Mouse (Mus musculus) embryonic facial prominence, embryonic 13.5 days (tissue): Measurements from ENCODE around the gene Gkap1. TPM values are rescaled to one million over a fixed set of nuclear protein-coding genes. Genes with fewer than 3 reads are reported as not detected.

ENCODE experiments used
- ATAC-seq: fragments of 200-750 bp; cut with Nextera tagmentation; 2 replicates; pipeline ENCODE4 v1.8.0; 2017; ENCODE audit warnings: low read depth; ENCODE audit not compliant: insufficient number of reproducible peaks, insufficient read depth, low FRiP score, low TSS enrichment
- H3K27ac ChIP-seq: fragments of 300-500 bp; sonication (generic); 2 replicates; pipeline ENCODE4 v1.5.1; 2015; ENCODE audit warnings: moderate library complexity, mild to moderate bottlenecking, inconsistent platforms
- H3K27me3 ChIP-seq: fragments of 300-500 bp; sonication (generic); 2 replicates; pipeline ENCODE4 v1.6.1; 2015; ENCODE audit warnings: mild to moderate bottlenecking, inconsistent platforms
- H3K36me3 ChIP-seq: fragments of 300-500 bp; sonication (generic); 2 replicates; pipeline ENCODE4 v1.6.1; 2015; ENCODE audit warnings: mild to moderate bottlenecking, inconsistent platforms
- H3K4me1 ChIP-seq: fragments of 300-500 bp; sonication (generic); 2 replicates; pipeline ENCODE4 v1.6.1; 2015; ENCODE audit warnings: inconsistent platforms
- H3K4me2 ChIP-seq: fragments of 300-500 bp; sonication (generic); 2 replicates; pipeline ENCODE4 v1.6.1; 2015; ENCODE audit warnings: moderate library complexity, mild to moderate bottlenecking, inconsistent platforms
- H3K4me3 ChIP-seq: fragments of 300-500 bp; sonication (generic); 2 replicates; pipeline ENCODE4 v1.5.1; 2015; ENCODE audit warnings: mild to moderate bottlenecking, inconsistent platforms
- H3K9ac ChIP-seq: fragments of 300-500 bp; sonication (generic); 2 replicates; pipeline ENCODE4 v1.6.1; 2015; ENCODE audit warnings: mild to moderate bottlenecking, inconsistent platforms
- H3K9me3 ChIP-seq: fragments of 300-500 bp; sonication (generic); 2 replicates; pipeline ENCODE4 v1.6.1; 2016; ENCODE audit warnings: inconsistent platforms
- WGBS: fragments of 180-500 bp; shearing (Covaris S2); methylation state at CpG from one replicate; pipeline ENCODE4 v1.1.7; 2015; ENCODE audit warnings: mixed read lengths; 5-methylcytosine and 5-hydroxymethylcytosine counted together
- polyA plus RNA-seq: library from polyadenylated mRNA; unstranded; fragments of >200 nt; fragmentation: Nextera tagmentation; extraction: Ambion mirVana; gene quantifications from 2 replicates; pipeline ENCODE4 v1.2.1, GENCODE M21; 2015

The Gkap1 gene
- polyA plus RNA-seq, 1 experiment from 2014 or later = 24.2 TPM

GRCm38 (mm10) chr13:58292811-58293210 is 17.3 kb upstream of the Gkap1 start:
- H3K9me3 ChIP-seq = no peaks in the 10 kb centered on the region

DNA sequence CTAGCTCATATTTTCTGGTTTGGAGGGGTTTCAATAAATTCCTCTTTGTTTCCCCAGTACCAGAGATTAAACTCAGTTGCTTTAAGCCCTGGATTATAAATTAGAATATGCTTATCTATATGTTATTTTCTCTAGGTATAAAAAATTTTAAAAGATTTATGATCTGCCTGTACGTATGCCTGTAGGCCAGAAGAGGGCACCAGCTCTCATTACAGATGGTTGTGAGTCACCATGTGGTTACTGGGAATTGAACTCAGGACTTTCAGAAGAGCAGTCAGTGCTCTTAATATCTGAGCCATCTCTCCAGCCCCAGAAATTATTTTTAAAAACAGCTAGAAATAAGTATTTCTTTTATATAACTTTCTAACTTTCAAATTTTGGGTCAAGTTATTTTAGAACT is 13.8 kb upstream of the Gkap1 start:
- H3K4me1 ChIP-seq = 0 out of 2 replicates have a peak, but pooled peaks cover 3% of the 10 kb centered on the region
- no peaks in the 10 kb centered on the region for H3K27me3 ChIP-seq
- no peaks in the 10 kb centered on the region for H3K36me3 ChIP-seq
- H3K9me3 ChIP-seq = no peaks in the 10 kb centered on the region
- H3K27ac ChIP-seq = no peak overlapping the region
- no peak overlapping the region for H3K9ac ChIP-seq
- no peak for ATAC-seq
- 82% methylated on average over 1 of the region's 1 CpGs for WGBS
- no peak overlapping the region for H3K4me3 ChIP-seq
- no peak overlapping the region for H3K4me2 ChIP-seq

More at GRCm38 (mm10) chr13:58292811-58293210, 17.3 kb upstream of the Gkap1 start:
- Histone ChIP-seq H3K36me3 (no peaks in the 10 kb centered on the region), H3K9ac (no peak overlapping the region), H3K27me3 (no peaks in the 10 kb centered on the region), H3K4me1 (0 out of 2 replicates have a peak, but pooled peaks cover 3% of the 10 kb centered on the region), H3K4me2 (no peak overlapping the region), H3K27ac (no peak overlapping the region), H3K4me3 (no peak overlapping the region)
- 11% methylated on average over 5 of the region's 5 CpGs for WGBS
- ATAC-seq = no peak

DNA sequence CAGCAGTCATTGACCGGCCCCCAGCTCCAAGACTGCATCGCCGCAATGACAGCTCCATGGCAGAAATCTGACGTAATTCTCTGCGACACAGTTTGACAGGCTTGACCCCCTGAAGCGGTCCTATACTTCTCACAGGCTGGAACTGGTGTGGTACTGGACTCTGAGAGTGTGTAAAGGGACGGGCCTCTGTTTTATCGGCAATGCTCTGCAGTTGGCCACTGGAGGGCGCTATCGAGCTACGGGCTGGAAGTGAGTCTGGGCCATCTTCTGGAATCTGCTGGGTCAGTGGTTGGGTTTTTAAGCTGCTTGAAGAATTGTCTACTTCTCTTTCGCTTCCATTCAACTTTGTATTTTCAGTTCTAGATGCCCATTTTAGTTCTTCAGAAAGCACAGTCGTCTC is 12.3 kb upstream of the Gkap1 start:
- WGBS = 11% methylated on average over 13 of the region's 13 CpGs
- no peak overlapping the region for H3K27ac ChIP-seq
- no peaks in the 10 kb centered on the region for H3K36me3 ChIP-seq
- H3K9ac ChIP-seq = no peak overlapping the region
- H3K9me3 ChIP-seq = no peaks in the 10 kb centered on the region
- 0 out of 2 replicates have a peak, but pooled peaks cover 2% of the 10 kb centered on the region for H3K4me1 ChIP-seq
- no peak overlapping the region for H3K4me3 ChIP-seq
- H3K27me3 ChIP-seq = no peaks in the 10 kb centered on the region
- ATAC-seq = no peak
- H3K4me2 ChIP-seq = peak overlapping the region; percentile 20; the same call in 1 of the 2 replicates

GRCm38 (mm10) chr13:58283466-58283865 is 8.0 kb upstream of the Gkap1 start:
- Histone ChIP-seq H3K27me3 (no peaks in the 10 kb centered on the region), H3K9me3 (no peaks in the 10 kb centered on the region), H3K27ac (no peak overlapping the region), H3K9ac (no peak overlapping the region), H3K4me1 (no peaks in the 10 kb centered on the region), H3K4me3 (no peak overlapping the region), H3K36me3 (no peaks in the 10 kb centered on the region), H3K4me2 (no peak overlapping the region)
- 61% methylated on average over 4 of the region's 4 CpGs for WGBS
- no peak for ATAC-seq

DNA sequence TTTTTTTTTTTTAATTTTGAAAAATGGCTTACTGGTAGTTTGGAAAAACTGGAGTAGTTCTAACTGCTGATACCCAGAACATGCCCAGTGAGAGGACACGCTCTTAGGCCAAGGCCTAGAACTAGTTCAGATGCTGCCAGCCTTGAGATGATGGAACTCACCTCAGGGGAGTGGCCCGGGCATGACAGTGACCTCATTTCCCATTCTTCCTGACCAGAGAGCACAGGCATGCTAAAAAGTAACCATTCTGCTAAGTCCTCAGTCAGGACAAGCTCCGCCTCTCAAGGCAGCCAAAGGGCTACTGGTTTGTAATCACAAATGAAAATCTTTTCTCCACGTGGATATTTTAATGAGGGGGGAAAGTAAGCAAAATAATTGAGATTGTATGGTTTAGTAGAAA is 6.4 kb upstream of the Gkap1 start:
- no peak overlapping the region for H3K27ac ChIP-seq
- no peaks in the 10 kb centered on the region for H3K9me3 ChIP-seq
- 67% methylated on average over 4 of the region's 4 CpGs for WGBS
- H3K27me3 ChIP-seq = no peaks in the 10 kb centered on the region
- no peak for ATAC-seq
- H3K4me2 ChIP-seq = no peak overlapping the region
- no peak overlapping the region for H3K4me3 ChIP-seq
- H3K4me1 ChIP-seq = no peaks in the 10 kb centered on the region
- H3K36me3 ChIP-seq = no peaks in the 10 kb centered on the region
- no peak overlapping the region for H3K9ac ChIP-seq

DNA sequence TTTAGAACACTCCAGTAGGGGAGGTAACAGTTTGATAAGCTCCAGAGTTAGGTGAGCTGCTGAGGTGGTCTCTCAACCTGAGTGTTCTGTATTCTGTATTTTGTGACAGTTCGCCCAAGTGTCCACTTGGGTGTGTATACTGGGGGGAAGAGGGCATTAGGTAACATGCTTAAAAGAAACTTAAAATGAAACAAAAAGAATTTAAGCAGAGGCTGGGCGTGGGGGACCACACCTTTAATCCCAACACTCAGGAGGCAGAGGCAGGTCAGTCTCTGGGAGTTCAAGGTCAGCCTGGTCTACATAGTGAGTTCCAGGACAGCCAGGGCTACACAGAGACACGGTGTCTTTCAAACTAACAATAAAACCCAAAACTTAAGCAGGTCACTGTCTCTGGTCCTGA is 5.0 kb upstream of the Gkap1 start:
- no peak overlapping the region for H3K4me3 ChIP-seq
- H3K9me3 ChIP-seq = no peaks in the 10 kb centered on the region
- no peak overlapping the region for H3K4me2 ChIP-seq
- H3K27ac ChIP-seq = no peak overlapping the region
- no peak for ATAC-seq
- H3K9ac ChIP-seq = no peak overlapping the region
- H3K27me3 ChIP-seq = peaks cover 11% of the 10 kb centered on the region
- H3K4me1 ChIP-seq = no peaks in the 10 kb centered on the region
- 80% methylated on average over 3 of the region's 3 CpGs for WGBS
- H3K36me3 ChIP-seq = no peaks in the 10 kb centered on the region

DNA sequence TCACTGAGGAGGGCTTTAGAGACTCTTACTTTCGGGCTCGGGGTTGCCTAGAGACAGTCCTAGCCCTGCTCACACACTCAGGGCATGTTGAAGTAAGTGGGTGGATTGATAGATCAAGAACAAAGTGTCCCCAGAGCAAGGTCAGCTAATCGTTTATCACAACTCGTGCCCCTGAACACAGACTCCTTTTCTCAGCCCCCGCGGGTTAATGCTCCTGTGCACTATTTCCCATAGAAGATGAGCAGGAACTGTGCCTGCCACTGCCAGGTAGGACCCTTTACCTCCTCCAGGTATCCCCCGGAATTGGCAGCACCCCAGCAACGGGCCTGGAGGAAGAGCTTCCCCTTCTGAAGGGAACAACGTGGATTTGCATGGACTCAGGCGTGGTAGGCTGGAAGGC is 757 bp upstream of the Gkap1 start:
- 81% methylated on average over 10 of the region's 10 CpGs for WGBS
- no peak overlapping the region for H3K4me3 ChIP-seq
- H3K27me3 ChIP-seq = peaks cover 19% of the 10 kb centered on the region
- H3K4me1 ChIP-seq = peaks cover 14% of the 10 kb centered on the region
- ATAC-seq = no peak
- no peak overlapping the region for H3K27ac ChIP-seq
- no peak overlapping the region for H3K4me2 ChIP-seq
- H3K9me3 ChIP-seq = no peaks in the 10 kb centered on the region
- H3K36me3 ChIP-seq = no peaks in the 10 kb centered on the region
- H3K9ac ChIP-seq = no peak overlapping the region

- 24% methylated on average over 9 of the region's 9 CpGs for WGBS
- no peak overlapping the region for H3K27ac ChIP-seq
- peak overlapping the region; percentile 88 for H3K4me3 ChIP-seq
- H3K9ac ChIP-seq = peak overlapping the region; percentile 84
- H3K27me3 ChIP-seq = peaks cover 19% of the 10 kb centered on the region
- H3K36me3 ChIP-seq = no peaks in the 10 kb centered on the region
- no peaks in the 10 kb centered on the region for H3K9me3 ChIP-seq
- H3K4me2 ChIP-seq = peak overlapping the region; percentile 75
- peaks cover 14% of the 10 kb centered on the region for H3K4me1 ChIP-seq
- ATAC-seq = no peak
Measured at GRCm38 (mm10) chr13:58275076-58275475, 423 bp downstream of the Gkap1 start.

DNA sequence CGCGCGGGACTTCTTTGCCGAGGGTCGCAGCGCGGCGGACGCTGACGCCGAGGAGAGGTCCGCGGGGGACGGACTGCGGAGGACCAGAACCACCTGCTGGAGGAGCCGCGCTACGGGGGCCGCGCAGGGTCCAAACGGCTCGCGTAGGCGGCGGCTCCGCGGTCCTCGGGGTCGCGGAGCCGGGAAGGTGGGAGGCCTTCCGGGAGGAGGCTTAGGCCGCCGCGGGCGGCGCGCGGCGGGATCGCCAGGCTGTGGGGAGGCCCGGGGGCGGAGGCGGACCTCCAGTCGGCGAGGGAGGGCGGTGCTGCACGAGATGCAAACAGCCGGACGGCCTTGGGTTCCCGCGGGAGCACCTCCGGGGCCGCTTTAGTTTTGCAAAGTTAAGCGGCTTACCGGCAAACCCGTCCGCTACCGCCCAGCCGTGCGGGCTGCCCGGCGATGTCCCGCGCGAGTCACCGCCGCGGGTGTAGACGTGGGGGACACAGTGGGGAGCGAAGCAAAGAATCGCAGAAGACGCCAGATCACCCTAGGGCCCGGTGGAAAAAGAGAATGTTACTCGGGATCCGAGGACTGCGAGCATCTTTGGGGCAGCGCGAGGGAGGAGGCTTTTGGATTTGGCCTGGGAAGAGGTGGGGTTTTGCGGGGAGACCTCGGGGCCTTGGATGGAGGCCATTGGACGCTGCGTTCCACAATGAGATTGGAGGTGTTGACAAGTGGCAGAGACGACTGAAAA is 1.1 kb downstream of the Gkap1 start:
- under 1% methylated on average over 84 of the region's 84 CpGs for WGBS
- peak overlapping the region; percentile 75 for H3K4me2 ChIP-seq
- peaks cover 14% of the 10 kb centered on the region for H3K4me1 ChIP-seq
- no peaks in the 10 kb centered on the region for H3K36me3 ChIP-seq
- peak; percentile 70 for ATAC-seq
- H3K27ac ChIP-seq = peak overlapping the region; percentile 78
- H3K27me3 ChIP-seq = peaks cover 19% of the 10 kb centered on the region
- peak overlapping the region; percentile 84 for H3K9ac ChIP-seq
- no peaks in the 10 kb centered on the region for H3K9me3 ChIP-seq
- peak overlapping the region; percentile 88 for H3K4me3 ChIP-seq

GRCm38 (mm10) chr13:58273411-58274258 is 1.9 kb downstream of the Gkap1 start:
- peak; percentile 45 for ATAC-seq
- no peaks in the 10 kb centered on the region for H3K36me3 ChIP-seq
- peak overlapping the region; percentile 75 for H3K4me2 ChIP-seq
- peaks cover 14% of the 10 kb centered on the region for H3K4me1 ChIP-seq
- peak overlapping the region; percentile 78 for H3K27ac ChIP-seq
- under 1% methylated on average over 106 of the region's 115 CpGs for WGBS
- peak overlapping the region; percentile 88 for H3K4me3 ChIP-seq
- H3K27me3 ChIP-seq = peaks cover 19% of the 10 kb centered on the region
- H3K9ac ChIP-seq = peak overlapping the region; percentile 84
- no peaks in the 10 kb centered on the region for H3K9me3 ChIP-seq

GRCm38 (mm10) chr13:58266864-58267263 is 8.6 kb downstream of the Gkap1 start:
- Histone ChIP-seq H3K9ac (no peak overlapping the region), H3K36me3 (peaks cover 9% of the 10 kb centered on the region; the same call in 1 of the 2 replicates), H3K4me3 (no peak overlapping the region), H3K4me1 (no peaks in the 10 kb centered on the region), H3K27ac (no peak overlapping the region), H3K4me2 (no peak overlapping the region), H3K9me3 (no peaks in the 10 kb centered on the region), H3K27me3 (no peaks in the 10 kb centered on the region)
- 77% methylated on average over 3 of the region's 3 CpGs for WGBS
- ATAC-seq = no peak
